Mouse (Mus musculus) midbrain, embryonic 14.5 days (tissue): Measurements from ENCODE around the gene Gpr107. TPM values are rescaled to one million over a fixed set of nuclear protein-coding genes. Genes with fewer than 3 reads are reported as not detected.

ENCODE experiments used
- ATAC-seq: fragments of 200-750 bp; cut with Nextera tagmentation; 2 replicates; pipeline ENCODE4 v1.8.0; 2017; ENCODE audit warnings: moderate number of reproducible peaks, moderate library complexity; ENCODE audit not compliant: low FRiP score, low TSS enrichment
- DNase-seq: peaks from one replicate; pipeline ENCODE4 v3.0.0-alpha.2; 2015
- H3K27ac ChIP-seq: fragments of 300-500 bp; sonication (generic); replicated peaks from 2 replicates; pipeline ENCODE4 v1.5.1; 2014; ENCODE audit warnings: mild to moderate bottlenecking, low read depth, low read length, moderate library complexity
- H3K27me3 ChIP-seq: fragments of 300-500 bp; sonication (generic); 2 replicates; pipeline ENCODE4 v1.6.1; 2014; ENCODE audit warnings: low read length, control low read depth, mixed read lengths; ENCODE audit not compliant: control insufficient read depth, insufficient read depth
- H3K36me3 ChIP-seq: fragments of 300-500 bp; sonication (generic); 2 replicates; pipeline ENCODE4 v1.6.1; 2014; ENCODE audit warnings: low read length, control low read depth; ENCODE audit not compliant: control insufficient read depth, insufficient read depth
- H3K4me1 ChIP-seq: fragments of 300-500 bp; sonication (generic); 2 replicates; pipeline ENCODE4 v1.6.1; 2014; ENCODE audit warnings: mild to moderate bottlenecking, antibody characterized with exemption, low read length, control low read depth; ENCODE audit not compliant: control insufficient read depth, insufficient read depth
- H3K4me2 ChIP-seq: fragments of 300-500 bp; sonication (generic); 2 replicates; pipeline ENCODE4 v1.6.1; 2014; ENCODE audit warnings: mild to moderate bottlenecking, low read length, moderate library complexity
- H3K4me3 ChIP-seq: fragments of 300-500 bp; sonication (generic); replicated peaks from 2 replicates; pipeline ENCODE4 v1.5.1; 2014; ENCODE audit warnings: low read depth, low read length
- H3K9ac ChIP-seq: fragments of 300-500 bp; sonication (generic); replicated peaks from 2 replicates; pipeline ENCODE4 v1.6.1; 2014; ENCODE audit warnings: mild to moderate bottlenecking, low read length, moderate library complexity
- H3K9me3 ChIP-seq: fragments of 300-500 bp; sonication (generic); 2 replicates; pipeline ENCODE4 v1.6.1; 2016; ENCODE audit warnings: low read length, control low read depth, mixed read lengths; ENCODE audit not compliant: control insufficient read depth
- WGBS: fragments of 180-500 bp; shearing (Covaris S2); extraction: QIAGEN DNeasy Blood & Tissue Kit; methylation state at CpG from one replicate; pipeline ENCODE4 v1.1.7; 2014; 5-methylcytosine and 5-hydroxymethylcytosine counted together
- polyA plus RNA-seq: library from polyadenylated mRNA; unstranded; fragments of >200 nt; fragmentation: Nextera tagmentation; extraction: Ambion mirVana; gene quantifications from 2 replicates; pipeline ENCODE4 v1.2.1, GENCODE M21; 2014

Gene Gpr107
- polyA plus RNA-seq, 1 experiment from 2014 or later = 25.5 TPM

DNA sequence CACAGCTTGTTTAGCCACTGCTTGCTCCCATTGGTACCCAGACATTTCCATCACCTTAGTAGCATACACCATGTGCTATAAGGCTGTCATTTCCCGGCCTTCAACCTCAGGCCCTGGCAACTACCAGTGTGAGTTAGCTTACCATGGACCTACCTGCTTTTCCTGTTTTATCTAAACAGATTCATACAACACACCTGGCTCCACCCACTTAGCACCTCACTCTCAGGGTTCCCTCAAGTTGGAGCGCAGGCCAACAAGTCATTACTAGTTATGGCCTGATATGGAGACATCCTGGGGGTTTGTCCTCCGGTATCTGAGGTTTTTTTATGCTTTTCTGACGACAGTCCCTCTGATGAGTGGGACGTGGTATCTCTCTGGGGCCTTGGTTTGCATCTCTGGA is 28.6 kb upstream of the Gpr107 start:
- Histone ChIP-seq H3K4me2 (no peak overlapping the region), H3K27ac (no peak overlapping the region), H3K27me3 (no peaks in the 10 kb centered on the region), H3K4me3 (no peak overlapping the region), H3K9me3 (no peaks in the 10 kb centered on the region), H3K9ac (no peak overlapping the region), H3K36me3 (no peaks in the 10 kb centered on the region), H3K4me1 (no peaks in the 10 kb centered on the region)
- ATAC-seq = no peak
- WGBS = 93% methylated on average over 5 of the region's 5 CpGs
- DNase-seq = no peak

DNA sequence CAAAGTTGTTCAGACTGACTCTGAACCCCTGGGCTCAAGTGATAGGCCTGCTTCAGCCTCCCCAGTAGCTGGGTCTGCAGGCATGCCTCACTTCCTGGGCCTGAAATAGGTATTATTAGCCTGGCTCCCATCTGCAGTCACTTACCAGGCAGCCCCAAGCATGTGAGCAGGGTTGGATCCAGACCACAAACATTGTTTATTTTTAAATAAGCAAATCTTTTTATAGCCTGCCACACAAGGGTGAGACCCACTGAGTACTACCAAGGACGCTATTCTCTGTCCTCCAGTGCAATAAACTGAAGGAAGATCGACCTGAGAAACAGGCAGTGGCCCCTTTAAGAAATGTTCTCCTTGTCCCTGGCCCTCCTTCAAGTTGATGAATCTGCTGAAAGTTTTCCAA is 27.4 kb upstream of the Gpr107 start:
- ATAC-seq = no peak
- H3K4me2 ChIP-seq = no peak overlapping the region
- WGBS = 78% methylated on average over 2 of the region's 2 CpGs

GRCm38 (mm10) chr2:31125156-31125555 is 27.0 kb upstream of the Gpr107 start:
- Histone ChIP-seq H3K4me3 (no peak overlapping the region), H3K4me2 (no peak overlapping the region), H3K27ac (no peak overlapping the region), H3K9ac (no peak overlapping the region), H3K4me1 (no peaks in the 10 kb centered on the region), H3K27me3 (no peaks in the 10 kb centered on the region), H3K9me3 (no peaks in the 10 kb centered on the region), H3K36me3 (no peaks in the 10 kb centered on the region)
- DNase-seq (no peak), ATAC-seq (no peak)
- WGBS = 88% methylated on average over 7 of the region's 7 CpGs

More for the DNA sequence above, 27.4 kb upstream of the Gpr107 start:
- Histone ChIP-seq H3K9me3 (no peaks in the 10 kb centered on the region), H3K9ac (no peak overlapping the region; the same call in 1 of the 2 replicates), H3K27me3 (no peaks in the 10 kb centered on the region), H3K4me1 (no peaks in the 10 kb centered on the region), H3K36me3 (no peaks in the 10 kb centered on the region), H3K27ac (no peak overlapping the region), H3K4me3 (no peak overlapping the region)
- no peak for DNase-seq

DNA sequence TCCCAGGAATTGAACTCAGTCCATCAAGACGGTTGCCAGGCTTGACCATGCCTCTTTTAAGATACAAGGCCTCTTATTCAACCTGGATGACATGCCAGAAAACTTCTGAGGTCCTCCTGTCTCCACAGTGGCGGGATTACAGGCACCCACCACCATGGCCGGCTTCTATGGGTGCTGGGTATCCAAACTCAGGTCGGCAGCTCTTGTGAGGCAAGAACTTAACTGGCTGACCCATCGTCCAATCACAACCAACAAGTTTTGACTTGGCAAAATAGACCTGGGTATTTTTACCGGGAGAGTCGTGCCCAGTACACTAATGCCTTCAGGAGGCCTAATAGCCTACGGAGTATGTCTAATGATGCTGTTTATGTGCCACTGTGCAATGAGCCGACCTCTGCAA is 26.1 kb upstream of the Gpr107 start:
- Histone ChIP-seq H3K27me3 (no peaks in the 10 kb centered on the region), H3K4me1 (no peaks in the 10 kb centered on the region), H3K36me3 (no peaks in the 10 kb centered on the region), H3K4me3 (no peak overlapping the region), H3K9me3 (no peaks in the 10 kb centered on the region), H3K9ac (no peak overlapping the region), H3K4me2 (no peak overlapping the region), H3K27ac (no peak overlapping the region)
- WGBS = 90% methylated on average over 9 of the region's 9 CpGs
- DNase-seq (no peak), ATAC-seq (no peak)

- DNase-seq (no peak), ATAC-seq (no peak)
- Histone ChIP-seq H3K9ac (no peak overlapping the region), H3K9me3 (no peaks in the 10 kb centered on the region), H3K4me1 (no peaks in the 10 kb centered on the region), H3K36me3 (no peaks in the 10 kb centered on the region), H3K4me2 (no peak overlapping the region), H3K27me3 (no peaks in the 10 kb centered on the region), H3K4me3 (no peak overlapping the region), H3K27ac (no peak overlapping the region)
- WGBS = 63% methylated on average over 7 of the region's 7 CpGs
These were observed 24.9 kb upstream of the Gpr107 start for GRCm38 (mm10) chr2:31127219-31127618.

DNA sequence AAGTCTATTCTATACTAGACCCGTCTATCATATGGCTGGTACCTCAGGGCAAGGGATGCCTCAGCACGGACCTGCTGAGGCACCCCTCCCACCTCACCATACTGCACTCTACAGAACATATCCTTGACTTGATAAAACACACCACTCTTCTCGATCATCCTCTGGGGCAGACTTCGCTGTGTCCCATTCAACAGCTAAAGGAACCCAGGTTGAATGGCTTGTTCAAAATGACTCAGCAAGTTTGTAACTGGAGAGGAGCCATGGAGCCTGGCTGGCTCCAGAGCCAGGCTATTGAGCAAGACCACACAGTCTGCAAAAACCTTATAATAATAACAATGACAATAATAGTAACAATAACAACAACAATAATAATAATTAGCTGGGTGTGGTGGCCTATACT is 24.2 kb upstream of the Gpr107 start:
- no peaks in the 10 kb centered on the region for H3K36me3 ChIP-seq
- no peak for ATAC-seq

GRCm38 (mm10) chr2:31129742-31130518 is 22.2 kb upstream of the Gpr107 start:
- H3K4me2 ChIP-seq = no peak overlapping the region
- no peaks in the 10 kb centered on the region for H3K27me3 ChIP-seq
- H3K4me1 ChIP-seq = no peaks in the 10 kb centered on the region
- no peak overlapping the region for H3K27ac ChIP-seq
- no peak for DNase-seq
- H3K9ac ChIP-seq = no peak overlapping the region
- H3K9me3 ChIP-seq = no peaks in the 10 kb centered on the region
- ATAC-seq = no peak
- H3K4me3 ChIP-seq = no peak overlapping the region
- WGBS = 84% methylated on average over 14 of the region's 14 CpGs
- no peaks in the 10 kb centered on the region for H3K36me3 ChIP-seq

More for the DNA sequence above, 24.2 kb upstream of the Gpr107 start:
- no peak overlapping the region for H3K9ac ChIP-seq
- H3K9me3 ChIP-seq = no peaks in the 10 kb centered on the region
- no peak overlapping the region for H3K27ac ChIP-seq
- H3K4me2 ChIP-seq = no peak overlapping the region
- no peaks in the 10 kb centered on the region for H3K27me3 ChIP-seq
- DNase-seq = no peak
- no peak overlapping the region for H3K4me3 ChIP-seq
- H3K4me1 ChIP-seq = no peaks in the 10 kb centered on the region
- 78% methylated on average over 4 of the region's 4 CpGs for WGBS

GRCm38 (mm10) chr2:31130815-31131299 is 21.3 kb upstream of the Gpr107 start:
- Histone ChIP-seq H3K4me3 (no peak overlapping the region), H3K9ac (no peak overlapping the region), H3K9me3 (no peaks in the 10 kb centered on the region), H3K4me2 (no peak overlapping the region), H3K4me1 (no peaks in the 10 kb centered on the region), H3K36me3 (no peaks in the 10 kb centered on the region), H3K27ac (no peak overlapping the region), H3K27me3 (no peaks in the 10 kb centered on the region)
- whole genome bisulfite sequencing = 81% methylated on average over 8 of the region's 8 CpGs
- no peak for DNase-seq
- ATAC-seq = no peak

- ATAC-seq = no peak
- Histone ChIP-seq H3K36me3 (no peaks in the 10 kb centered on the region), H3K9me3 (no peaks in the 10 kb centered on the region), H3K4me1 (no peaks in the 10 kb centered on the region), H3K9ac (no peak overlapping the region), H3K4me3 (no peak overlapping the region), H3K27ac (no peak overlapping the region), H3K27me3 (no peaks in the 10 kb centered on the region), H3K4me2 (no peak overlapping the region)
- 70% methylated on average over 8 of the region's 8 CpGs for WGBS
- no peak for DNase-seq
These were observed 19.4 kb upstream of the Gpr107 start for GRCm38 (mm10) chr2:31132682-31133081.
